Mouse (Mus musculus) brain, embryonic 14.5 days (tissue): ENCODE measurements at regions not wholly inside any gene's neighbourhood (a gene's known extent, or its start where the extent isn't known, plus 50 kb on each side); places are given as distances from the start of the nearest gene placed in this dataset.

Experiments used
- DNase-seq: peaks from one replicate; pipeline ENCODE4 v3.0.0-alpha.2; 2011; ENCODE audit warnings: low read depth
- CTCF ChIP-seq: fragments of 200-500 bp; IDR thresholded peaks from 2 replicates; pipeline ENCODE4 v1.5.1; 2012; ENCODE audit warnings: inconsistent platforms, mild to moderate bottlenecking, moderate library complexity, borderline replicate concordance; ENCODE audit not compliant: insufficient read depth, insufficient read length; ENCODE audit errors: extremely low read depth
- POLR2A ChIP-seq: fragments of 200-500 bp; IDR thresholded peaks from 2 replicates; pipeline ENCODE4 v1.6.1; 2012; ENCODE audit warnings: mild to moderate bottlenecking, inconsistent platforms, borderline replicate concordance; ENCODE audit not compliant: poor library complexity, insufficient read depth, insufficient read length, severe bottlenecking; ENCODE audit errors: extremely low read depth

GRCm38 (mm10) chr5:46901909-46902308 lies 1044.5 kb upstream of the Lcorl start:
- DNase-seq, result peak; percentile 17
- TF ChIP-seq POLR2A (no peak), CTCF (no peak)

GRCm38 (mm10) chr5:46894037-46894436 lies 1036.6 kb upstream of the Lcorl start:
- TF ChIP-seq CTCF (no peak), POLR2A (no peak)
- DNase-seq, result no peak

- DNase-seq, result no peak
- no peak for TF ChIP-seq CTCF
- TF ChIP-seq POLR2A, result no peak
These were observed 1026.5 kb upstream of the Lcorl start for GRCm38 (mm10) chr5:46883956-46884355.

GRCm38 (mm10) chr5:46856837-46857236 lies 999.4 kb upstream of the Lcorl start:
- TF ChIP-seq CTCF, result no peak
- no peak for TF ChIP-seq POLR2A
- no peak for DNase-seq

GRCm38 (mm10) chr5:46845175-46845574 lies 987.8 kb upstream of the Lcorl start:
- DNase-seq, result peak; percentile 59

GRCm38 (mm10) chr5:46836810-46837209 lies 979.4 kb upstream of the Lcorl start:
- TF ChIP-seq CTCF (no peak), POLR2A (no peak)
- DNase-seq, result no peak

More at GRCm38 (mm10) chr5:46845175-46845574, 987.8 kb upstream of the Lcorl start:
- TF ChIP-seq CTCF, result no peak
- no peak for TF ChIP-seq POLR2A

- TF ChIP-seq POLR2A, result no peak
- no peak for TF ChIP-seq CTCF
- peak; percentile 72 for DNase-seq
These were observed 973.6 kb upstream of the Lcorl start for GRCm38 (mm10) chr5:46830797-46831618.

GRCm38 (mm10) chr5:46830114-46830513 lies 972.7 kb upstream of the Lcorl start:
- DNase-seq, result no peak
- TF ChIP-seq POLR2A, result no peak
- no peak for TF ChIP-seq CTCF

GRCm38 (mm10) chr5:46826381-46826780 lies 969.0 kb upstream of the Lcorl start:
- TF ChIP-seq POLR2A (no peak), CTCF (no peak)
- no peak for DNase-seq

GRCm38 (mm10) chr5:46824934-46825333 lies 967.5 kb upstream of the Lcorl start:
- no peak for TF ChIP-seq POLR2A
- TF ChIP-seq CTCF, result no peak
- no peak for DNase-seq

- TF ChIP-seq POLR2A (no peak), CTCF (no peak)
- DNase-seq, result no peak
These were observed 937.7 kb upstream of the Lcorl start for GRCm38 (mm10) chr5:46795102-46795501.
